Mouse (Mus musculus) neutrophil, adult 83 days (primary cell): Measurements from ENCODE around the gene Gm38655. TPM values are rescaled to one million over a fixed set of nuclear protein-coding genes. Genes with fewer than 3 reads are reported as not detected.

Experiments
- total RNA-seq, 2 experiments: library from RNA; stranded (reverse); gene quantifications; one replicate each; pipeline ENCODE4 v1.2.4; 2023

The Gm38655 gene
- not detected for total RNA-seq

DNA sequence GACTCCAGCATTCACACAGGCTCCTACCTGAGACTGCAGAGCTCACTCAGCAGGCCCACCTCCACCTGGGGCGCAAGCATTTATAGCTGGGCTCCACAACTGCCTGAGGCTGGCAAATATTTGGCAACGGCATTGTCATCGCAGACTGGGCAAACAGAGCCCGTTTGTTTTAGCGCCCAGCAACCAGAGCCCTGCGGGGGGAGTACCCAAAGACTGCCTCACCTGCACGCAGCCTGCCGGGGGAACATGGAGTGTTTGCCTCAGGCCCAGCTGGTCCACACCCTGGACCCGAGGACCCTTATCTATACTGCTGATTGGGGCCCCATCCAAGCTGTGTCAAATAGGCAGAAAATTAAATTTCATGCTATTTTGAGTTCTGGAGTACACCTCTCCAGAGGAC lies at the start of gene Gm38655:
TSS of gene Gm38655 (minus strand) at position 61 of the 400 bp plus-strand sequence.

DNA sequence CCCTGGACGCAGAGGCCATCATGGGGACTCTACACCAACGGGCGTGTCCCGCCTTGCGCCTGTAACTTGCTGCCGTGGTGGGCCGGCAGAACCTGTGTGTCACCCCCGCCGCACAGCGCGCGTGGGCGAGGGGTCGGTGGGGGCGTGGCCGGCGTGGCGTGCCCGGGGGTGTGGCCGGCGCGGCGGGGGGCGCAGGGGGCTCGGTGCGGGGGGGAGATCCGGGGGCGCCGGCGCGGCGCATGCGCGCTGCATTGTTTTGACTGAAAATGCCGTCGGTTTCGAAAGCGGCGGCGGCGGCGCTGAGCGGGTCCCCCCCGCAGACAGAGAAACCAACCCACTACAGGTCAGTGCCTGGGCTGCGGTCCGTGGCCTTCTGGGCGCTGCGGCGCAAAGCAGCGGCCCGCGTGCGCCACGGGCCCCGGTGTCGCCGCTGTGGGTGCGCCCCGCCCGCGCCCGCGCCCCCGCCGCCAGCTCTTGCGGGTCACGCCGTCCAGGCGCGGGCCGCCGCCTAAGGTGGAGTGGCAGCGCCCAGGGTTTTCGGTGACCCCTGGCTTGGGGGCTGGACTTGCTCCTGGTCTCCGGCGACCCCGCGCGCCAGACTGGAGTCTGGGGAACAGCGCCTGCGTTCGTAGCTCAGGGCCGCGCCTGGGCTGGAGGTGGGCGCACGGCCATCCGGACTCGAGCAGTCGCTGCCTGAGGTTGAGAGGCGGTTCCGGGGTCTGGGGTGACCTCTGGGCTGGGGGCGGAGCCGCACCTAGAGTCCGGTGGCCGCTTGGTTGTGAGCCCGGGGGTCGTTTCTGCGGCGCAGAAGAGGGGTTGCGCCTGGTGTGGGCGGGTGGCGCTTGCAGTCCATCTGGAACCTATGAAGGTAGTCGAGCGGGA lies 13.1 kb upstream of the Gm38655 start, which contains the start of gene Unkl:
TSS of gene Unkl (plus strand) at position 248 of the 882 bp plus-strand sequence.

DNA sequence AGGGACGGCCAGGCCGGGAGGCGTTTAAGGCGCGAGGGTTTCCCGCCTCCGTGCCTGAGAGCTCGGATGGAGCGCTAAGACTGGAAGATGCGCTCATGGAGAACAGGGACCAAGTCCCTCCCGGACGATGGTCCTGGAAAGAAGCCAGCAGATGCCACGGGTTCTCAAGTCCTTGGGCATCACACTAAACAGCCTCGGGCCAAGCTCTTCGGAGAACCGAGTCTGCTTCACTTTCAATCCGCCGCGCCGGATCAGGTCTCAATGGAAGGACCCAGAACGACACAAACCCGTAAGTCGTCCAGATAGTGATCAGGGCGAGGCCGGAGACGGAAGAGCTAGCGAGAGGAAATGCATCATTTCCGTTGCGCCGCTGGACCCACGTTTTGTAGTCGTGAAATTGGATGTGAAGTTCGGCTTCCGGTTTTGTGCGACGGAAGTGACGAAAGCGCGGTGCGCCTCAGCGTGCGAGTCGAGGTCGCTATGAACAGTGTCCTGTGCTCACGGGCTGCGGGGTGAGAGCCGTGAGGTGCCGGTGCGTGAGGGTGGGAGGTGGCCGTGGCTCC lies 8.9 kb upstream of the Gm38655 start, which contains the start of gene BC003965:
TSS of gene BC003965 (plus strand) at position 426 of the 563 bp plus-strand sequence.

DNA sequence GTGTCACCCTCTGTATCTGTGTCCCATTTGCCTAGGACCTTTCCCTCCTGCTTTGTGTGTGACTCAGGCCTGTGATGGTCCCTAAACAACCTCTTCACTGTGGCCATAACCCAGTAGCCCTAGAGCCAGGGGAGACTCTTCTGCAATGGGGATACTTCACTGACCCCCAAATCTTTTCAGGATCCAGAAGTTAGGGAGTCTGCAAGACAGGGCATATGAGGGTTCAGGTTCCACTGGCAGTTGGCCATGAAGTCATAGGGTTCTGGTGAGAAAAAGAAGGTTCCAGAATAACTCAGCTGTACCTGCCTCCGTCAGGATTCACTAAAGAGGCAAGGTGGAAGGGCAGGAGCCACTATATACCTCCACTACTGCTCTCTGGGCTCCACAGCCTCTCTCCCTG lies 13.1 kb downstream of the Gm38655 start, which contains the start of gene Ccdc154:
TSS of gene Ccdc154 (plus strand) at position 301 of the 400 bp plus-strand sequence.

DNA sequence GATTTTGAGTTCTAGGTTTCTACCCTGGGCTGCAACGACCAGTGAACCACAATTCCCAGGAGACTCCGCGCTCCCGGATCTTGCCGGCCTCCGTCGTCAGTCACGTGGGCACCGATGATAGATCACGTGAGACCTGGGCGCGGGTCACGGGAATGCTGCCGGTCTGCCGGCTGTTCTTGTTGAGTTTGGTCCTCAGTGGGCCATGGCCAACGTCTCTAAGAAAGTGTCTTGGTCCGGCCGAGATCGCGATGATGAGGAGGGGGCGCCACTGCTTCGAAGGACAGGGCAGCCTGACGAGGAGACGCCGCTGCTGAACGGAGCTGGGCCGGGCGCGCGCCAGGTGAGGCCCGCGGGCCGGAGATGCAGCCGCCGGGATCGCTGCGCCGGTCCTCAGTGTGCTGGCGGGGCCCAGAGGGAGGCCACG lies 42.0 kb downstream of the Gm38655 start, which contains the start of gene Clcn7:
TSS of gene Clcn7 (plus strand) at position 117 of the 424 bp plus-strand sequence.

Other genes starting within 250 kb of the Gm38655 start
- gene Mapk8ip3, start 238.5 kb downstream of the Gm38655 start, total RNA-seq: 10 to 100 TPM; 61.9 to 68.8 TPM
- gene Jpt2, start 214.8 kb downstream of the Gm38655 start, total RNA-seq: 10 to 100 TPM; 36.4 to 38.8 TPM
- gene Cramp1l, start 159.7 kb downstream of the Gm38655 start, total RNA-seq: 10 to 100 TPM; 29.6 to 30.1 TPM
- 10 to 100 TPM; 13.2 to 21.9 TPM for gene Ift140, start 159.4 kb downstream of the Gm38655 start, total RNA-seq
- gene Tmem204, start 91.9 kb downstream of the Gm38655 start, total RNA-seq: not detected
- 10 to 100 TPM; 10.4 to 11.8 TPM for gene Telo2, start 59.5 kb downstream of the Gm38655 start, total RNA-seq
- gene Ptx4, start 54.7 kb downstream of the Gm38655 start, total RNA-seq: not detected
- 10 to 100 TPM; 27.5 to 31.4 TPM for gene Clcn7, start 42.1 kb downstream of the Gm38655 start, total RNA-seq
- under 1 TPM in 1 of 2 experiments, not detected in 1; 0.22 TPM for gene Ccdc154, start 13.0 kb downstream of the Gm38655 start, total RNA-seq
- 1 to 10 TPM; 5.6 to 6.3 TPM for gene BC003965, start 9.1 kb upstream of the Gm38655 start, total RNA-seq
- 10 to 100 TPM; 15.9 to 21.7 TPM for gene Unkl, start 12.9 kb upstream of the Gm38655 start, total RNA-seq
- gene Gnptg, start 64.7 kb upstream of the Gm38655 start, total RNA-seq: 10 to 100 TPM; 13.4 to 15.4 TPM
- 1 to 10 TPM; 7.6 to 7.7 TPM for gene Tsr3, start 64.7 kb upstream of the Gm38655 start, total RNA-seq
- gene Baiap3, start 80.9 kb upstream of the Gm38655 start, total RNA-seq: 1 to 10 TPM; 5.4 to 8.2 TPM
- 100 to 1,000 TPM; 193 to 202 TPM for gene Ube2i, start 99.2 kb upstream of the Gm38655 start, total RNA-seq
- gene Prss34, start 122.9 kb upstream of the Gm38655 start, total RNA-seq: 100 to 1,000 TPM; 125 to 158 TPM
- gene Prss28, start 133.2 kb upstream of the Gm38655 start, total RNA-seq: not detected
- gene Prss29, start 143.2 kb upstream of the Gm38655 start, total RNA-seq: not detected
- gene Tpsab1, start 170.1 kb upstream of the Gm38655 start, total RNA-seq: not detected
- not detected for gene Tpsb2, start 190.8 kb upstream of the Gm38655 start, total RNA-seq
- gene Tpsg1, start 193.8 kb upstream of the Gm38655 start, total RNA-seq: not detected